Mouse (Mus musculus): ENCODE measurements at regions not wholly inside any gene's neighbourhood (a gene's known extent, or its start where the extent isn't known, plus 50 kb on each side); places are given as distances from the start of the nearest gene placed in this dataset.

- Histone ChIP-seq H3K36me3 (ENCODE audit: control insufficient read depth, insufficient read depth, low read length) (no peaks in the 10 kb centered on the region), H3K27me3 (ENCODE audit: control insufficient read depth, insufficient read depth, low read length) (no peaks in the 10 kb centered on the region), H3K27ac (ENCODE audit: low read depth, low read length) (no peak overlapping the region), H3K4me1 (replicated peaks; ENCODE audit: control insufficient read depth, insufficient read depth, low read length) (peaks cover 8% of the 10 kb centered on the region; the same call in 1 of the 2 replicates), H3K4me2 (ENCODE audit: low read depth, low read length, severe bottlenecking) (no peak overlapping the region), H3K9me3 (ENCODE audit: control insufficient read depth, low read length) (no peaks in the 10 kb centered on the region), H3K4me3 (ENCODE audit: low read depth, low read length) (no peak overlapping the region), H3K9ac (ENCODE audit: low read length) (no peak overlapping the region)
- DNase-seq (ENCODE audit: low spot score) (no peak), ATAC-seq (replicated peaks; ENCODE audit: low FRiP score) (no peak)
- WGBS: 90% methylated on average over 4 of the region's 4 CpGs
These were observed 62.3 kb downstream of the Zfp706 start for GRCm38 (mm10) chr15:36945309-36945708.

- DNase-seq (ENCODE audit: low spot score) (no peak), ATAC-seq (replicated peaks; ENCODE audit: low FRiP score) (peak; percentile 20; the same call in 1 of the 2 replicates)
- Histone ChIP-seq H3K4me3 (ENCODE audit: low read depth, low read length) (no peak overlapping the region), H3K9me3 (ENCODE audit: control insufficient read depth, low read length) (no peaks in the 10 kb centered on the region), H3K4me1 (replicated peaks; ENCODE audit: control insufficient read depth, insufficient read depth, low read length) (peaks cover 8% of the 10 kb centered on the region; the same call in 1 of the 2 replicates), H3K36me3 (ENCODE audit: control insufficient read depth, insufficient read depth, low read length) (no peaks in the 10 kb centered on the region), H3K9ac (ENCODE audit: low read length) (no peak overlapping the region), H3K27me3 (ENCODE audit: control insufficient read depth, insufficient read depth, low read length) (no peaks in the 10 kb centered on the region), H3K27ac (ENCODE audit: low read depth, low read length) (no peak overlapping the region), H3K4me2 (ENCODE audit: low read depth, low read length, severe bottlenecking) (no peak overlapping the region)
- WGBS: 29% methylated on average over 8 of the region's 8 CpGs
These were observed 62.9 kb downstream of the Zfp706 start for GRCm38 (mm10) chr15:36944556-36945171.

GRCm38 (mm10) chr15:36943492-36944112 lies 64.0 kb downstream of the Zfp706 start:
- 32% methylated on average over 12 of the region's 12 CpGs for WGBS
- Histone ChIP-seq H3K4me2 (ENCODE audit: low read depth, low read length, severe bottlenecking) (no peak overlapping the region), H3K36me3 (ENCODE audit: control insufficient read depth, insufficient read depth, low read length) (no peaks in the 10 kb centered on the region), H3K4me3 (ENCODE audit: low read depth, low read length) (no peak overlapping the region), H3K9ac (ENCODE audit: low read length) (peak overlapping the region; percentile 28), H3K27me3 (ENCODE audit: control insufficient read depth, insufficient read depth, low read length) (no peaks in the 10 kb centered on the region), H3K27ac (ENCODE audit: low read depth, low read length) (peak overlapping the region; percentile 65), H3K9me3 (ENCODE audit: control insufficient read depth, low read length) (no peaks in the 10 kb centered on the region), H3K4me1 (replicated peaks; ENCODE audit: control insufficient read depth, insufficient read depth, low read length) (peaks cover 10% of the 10 kb centered on the region; the same call in 1 of the 2 replicates)
- no peak for ATAC-seq (replicated peaks; ENCODE audit: low FRiP score)
- peak; percentile 68 for DNase-seq (ENCODE audit: low spot score)

- no peaks in the 10 kb centered on the region for H3K27me3 ChIP-seq (ENCODE audit: control insufficient read depth, insufficient read depth, low read length)
- H3K4me3 ChIP-seq (ENCODE audit: low read depth, low read length): no peak overlapping the region
- no peak overlapping the region for H3K4me2 ChIP-seq (ENCODE audit: low read depth, low read length, severe bottlenecking)
- no peak for ATAC-seq (replicated peaks; ENCODE audit: low FRiP score)
- H3K9ac ChIP-seq (ENCODE audit: low read length): no peak overlapping the region
- WGBS: 81% methylated on average over 4 of the region's 4 CpGs
- H3K36me3 ChIP-seq (ENCODE audit: control insufficient read depth, insufficient read depth, low read length): no peaks in the 10 kb centered on the region
- no peak for DNase-seq (ENCODE audit: low spot score)
- peaks cover 17% of the 10 kb centered on the region for H3K4me1 ChIP-seq (replicated peaks; ENCODE audit: control insufficient read depth, insufficient read depth, low read length)
- no peak overlapping the region for H3K27ac ChIP-seq (ENCODE audit: low read depth, low read length)
- no peaks in the 10 kb centered on the region for H3K9me3 ChIP-seq (ENCODE audit: control insufficient read depth, low read length)
These were observed 65.3 kb downstream of the Zfp706 start for GRCm38 (mm10) chr15:36942261-36942660.

GRCm38 (mm10) chr15:36941741-36942140 lies 65.8 kb downstream of the Zfp706 start:
- Histone ChIP-seq H3K9ac (ENCODE audit: low read length) (no peak overlapping the region), H3K4me3 (ENCODE audit: low read depth, low read length) (no peak overlapping the region), H3K27me3 (ENCODE audit: control insufficient read depth, insufficient read depth, low read length) (no peaks in the 10 kb centered on the region), H3K27ac (ENCODE audit: low read depth, low read length) (no peak overlapping the region), H3K9me3 (ENCODE audit: control insufficient read depth, low read length) (no peaks in the 10 kb centered on the region), H3K4me1 (replicated peaks; ENCODE audit: control insufficient read depth, insufficient read depth, low read length) (peaks cover 17% of the 10 kb centered on the region), H3K36me3 (ENCODE audit: control insufficient read depth, insufficient read depth, low read length) (no peaks in the 10 kb centered on the region), H3K4me2 (ENCODE audit: low read depth, low read length, severe bottlenecking) (no peak overlapping the region)
- no peak for ATAC-seq (replicated peaks; ENCODE audit: low FRiP score)
- no peak for DNase-seq (ENCODE audit: low spot score)
- WGBS: 91% methylated on average over 5 of the region's 5 CpGs

GRCm38 (mm10) chr15:36939608-36940007 lies 68.0 kb downstream of the Zfp706 start:
- ATAC-seq (replicated peaks; ENCODE audit: low FRiP score): no peak
- no peak overlapping the region for H3K27ac ChIP-seq (ENCODE audit: low read depth, low read length)
- WGBS: 82% methylated on average over 9 of the region's 9 CpGs

GRCm38 (mm10) chr15:36939153-36939552 lies 68.4 kb downstream of the Zfp706 start:
- no peak for DNase-seq (ENCODE audit: low spot score)
- Histone ChIP-seq H3K4me1 (replicated peaks; ENCODE audit: control insufficient read depth, insufficient read depth, low read length) (peaks cover 11% of the 10 kb centered on the region), H3K9me3 (ENCODE audit: control insufficient read depth, low read length) (no peaks in the 10 kb centered on the region), H3K9ac (ENCODE audit: low read length) (peak overlapping the region; percentile 86), H3K4me2 (ENCODE audit: low read depth, low read length, severe bottlenecking) (peak overlapping the region; percentile 83), H3K36me3 (ENCODE audit: control insufficient read depth, insufficient read depth, low read length) (no peaks in the 10 kb centered on the region), H3K27me3 (ENCODE audit: control insufficient read depth, insufficient read depth, low read length) (no peaks in the 10 kb centered on the region), H3K4me3 (ENCODE audit: low read depth, low read length) (peak overlapping the region; percentile 45), H3K27ac (ENCODE audit: low read depth, low read length) (peak overlapping the region; percentile 90; the same call in 1 of the 2 replicates)
- 30% methylated on average over 9 of the region's 9 CpGs for WGBS
- ATAC-seq (replicated peaks; ENCODE audit: low FRiP score): peak; percentile 47

More at GRCm38 (mm10) chr15:36939608-36940007, 68.0 kb downstream of the Zfp706 start:
- H3K27me3 ChIP-seq (ENCODE audit: control insufficient read depth, insufficient read depth, low read length): no peaks in the 10 kb centered on the region
- H3K4me2 ChIP-seq (ENCODE audit: low read depth, low read length, severe bottlenecking): no peak overlapping the region
- no peak overlapping the region for H3K9ac ChIP-seq (ENCODE audit: low read length)
- no peak for DNase-seq (ENCODE audit: low spot score)
- H3K36me3 ChIP-seq (ENCODE audit: control insufficient read depth, insufficient read depth, low read length): no peaks in the 10 kb centered on the region
- H3K9me3 ChIP-seq (ENCODE audit: control insufficient read depth, low read length): no peaks in the 10 kb centered on the region
- H3K4me1 ChIP-seq (replicated peaks; ENCODE audit: control insufficient read depth, insufficient read depth, low read length): peaks cover 14% of the 10 kb centered on the region
- H3K4me3 ChIP-seq (ENCODE audit: low read depth, low read length): no peak overlapping the region

GRCm38 (mm10) chr15:36938511-36939150 lies 68.9 kb downstream of the Zfp706 start:
- DNase-seq (ENCODE audit: low spot score) (peak; percentile 95), ATAC-seq (replicated peaks; ENCODE audit: low FRiP score) (peak; percentile 94)
- Histone ChIP-seq H3K27me3 (ENCODE audit: control insufficient read depth, insufficient read depth, low read length) (no peaks in the 10 kb centered on the region), H3K36me3 (ENCODE audit: control insufficient read depth, insufficient read depth, low read length) (no peaks in the 10 kb centered on the region), H3K9me3 (ENCODE audit: control insufficient read depth, low read length) (no peaks in the 10 kb centered on the region), H3K4me2 (ENCODE audit: low read depth, low read length, severe bottlenecking) (peak overlapping the region; percentile 83), H3K4me1 (replicated peaks; ENCODE audit: control insufficient read depth, insufficient read depth, low read length) (peaks cover 8% of the 10 kb centered on the region), H3K27ac (ENCODE audit: low read depth, low read length) (peak overlapping the region; percentile 90), H3K9ac (ENCODE audit: low read length) (peak overlapping the region; percentile 86), H3K4me3 (ENCODE audit: low read depth, low read length) (peak overlapping the region; percentile 45)
- under 1% methylated on average over 43 of the region's 57 CpGs for WGBS
